Mouse (Mus musculus): ENCODE measurements around the gene Jhy. TPM values are rescaled to one million over a fixed set of nuclear protein-coding genes. Genes with fewer than 3 reads are reported as not detected.

Gene Jhy
- total RNA-seq, 4 experiments from 2014 or later = 0.09 TPM; not detected in 3

GRCm38 (mm10) chr9:40851515-40851914 lies 112.4 kb downstream of the Jhy start:
- DNase-seq = no peak

Other genes with a start within 250 kb of the Jhy start
- gene Hspa8, start 163.1 kb downstream of the Jhy start, total RNA-seq (2022) = 1,000 to 10,000 TPM; 1,250 to 2,890 (median 1,476) TPM
- gene Bsx, start 90.0 kb downstream of the Jhy start, total RNA-seq (2022) = not detected
- gene Crtam, start 40.5 kb upstream of the Jhy start, total RNA-seq (2022) = under 1 TPM in 2 of 4 experiments, not detected in 2; 0.18 to 0.19 TPM
- 1 to 10 TPM; 2.0 to 2.3 (median 2.1) TPM for gene Ubash3b, start 197.6 kb upstream of the Jhy start, total RNA-seq (2022)